Mouse (Mus musculus): ENCODE measurements around the gene Cacng3. TPM values are rescaled to one million over a fixed set of nuclear protein-coding genes. Genes with fewer than 3 reads are reported as not detected.

Cacng3 gene
- total RNA-seq (2021) = under 1 TPM in 1 of 2 experiments, not detected in 1; 0.30 TPM

DNA sequence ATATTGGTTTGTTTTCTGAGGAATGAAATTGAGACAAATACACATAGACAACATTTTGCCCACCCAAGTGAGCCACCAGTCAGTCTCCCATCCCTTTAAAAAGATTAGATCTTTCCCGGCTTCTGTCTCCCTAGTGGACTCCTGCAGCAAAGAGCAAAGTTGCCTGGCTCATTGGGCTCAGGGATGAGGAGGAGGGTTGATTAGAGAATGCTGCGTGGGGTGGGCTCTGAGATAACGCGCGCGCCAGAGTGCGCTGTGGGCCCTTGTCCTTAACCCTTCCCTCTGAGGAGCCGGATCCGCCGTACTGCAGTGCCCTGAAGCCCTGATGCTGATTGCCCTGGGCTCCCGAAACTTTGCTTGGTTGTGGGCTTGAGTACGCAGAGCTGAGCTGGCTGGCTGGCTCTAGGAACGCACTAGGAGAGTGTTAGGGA lies at the start of gene Cacng3:
TSS of gene Cacng3 (plus strand) at position 51 of the 431 bp plus-strand sequence.
- intact Hi-C loops (cut with DNase I) = no loop called here
- no peak for DNase-seq

DNA sequence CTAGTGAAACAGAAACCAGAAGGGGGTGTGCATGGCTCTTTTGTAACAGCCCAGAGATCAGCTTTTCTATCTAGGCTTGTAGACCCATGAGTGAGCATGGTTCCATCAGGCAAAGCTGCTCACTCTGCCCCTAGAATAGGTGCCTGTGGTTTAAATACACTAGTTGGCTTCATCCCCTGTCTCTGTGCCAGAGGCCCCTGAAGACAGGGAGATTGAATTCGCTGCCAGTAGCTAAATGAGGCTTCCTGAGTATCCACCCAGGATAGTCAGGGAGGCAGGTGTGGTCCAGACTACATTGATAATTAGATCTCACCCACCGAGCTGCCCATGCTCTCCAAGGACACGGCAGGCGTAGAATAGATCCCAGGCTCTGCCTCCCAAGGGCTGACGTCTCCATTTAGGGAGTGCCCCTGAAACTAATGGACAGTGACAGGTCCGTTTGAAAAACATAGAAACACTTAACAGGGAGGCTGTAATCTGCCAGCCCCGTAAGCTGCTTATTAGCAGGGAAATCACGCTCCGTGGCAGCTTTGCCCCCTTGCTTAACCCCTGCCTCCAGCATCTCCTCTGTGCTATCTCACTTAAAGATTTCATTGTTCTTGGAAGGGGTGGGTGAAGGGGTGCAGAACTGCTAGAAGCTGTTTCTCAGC lies 48.0 kb upstream of the Cacng3 start:
- intact Hi-C loops (cut with DNase I) = no loop called here
- no peak for DNase-seq

DNA sequence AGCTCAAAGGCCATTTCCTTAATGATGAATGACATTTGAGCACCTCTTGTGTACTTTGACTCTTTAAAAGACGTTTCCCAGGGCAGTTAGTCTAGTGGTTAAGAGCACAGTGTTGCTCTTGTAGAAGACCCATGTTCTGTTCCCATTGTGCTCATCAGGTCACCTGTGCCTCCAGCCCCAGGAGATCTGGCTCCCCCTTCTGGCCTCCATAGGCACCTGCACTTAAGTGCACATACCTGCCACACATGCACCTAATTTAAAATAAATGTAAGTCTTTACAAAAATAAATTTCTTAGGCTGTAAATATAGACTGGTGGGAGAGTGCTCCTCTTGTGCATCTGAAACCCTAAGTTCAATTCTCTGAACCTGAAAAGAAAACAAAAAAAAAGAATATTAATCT lies 46.5 kb upstream of the Cacng3 start:
- DNase-seq = no peak
- intact Hi-C loops (cut with DNase I) = no loop called here

DNA sequence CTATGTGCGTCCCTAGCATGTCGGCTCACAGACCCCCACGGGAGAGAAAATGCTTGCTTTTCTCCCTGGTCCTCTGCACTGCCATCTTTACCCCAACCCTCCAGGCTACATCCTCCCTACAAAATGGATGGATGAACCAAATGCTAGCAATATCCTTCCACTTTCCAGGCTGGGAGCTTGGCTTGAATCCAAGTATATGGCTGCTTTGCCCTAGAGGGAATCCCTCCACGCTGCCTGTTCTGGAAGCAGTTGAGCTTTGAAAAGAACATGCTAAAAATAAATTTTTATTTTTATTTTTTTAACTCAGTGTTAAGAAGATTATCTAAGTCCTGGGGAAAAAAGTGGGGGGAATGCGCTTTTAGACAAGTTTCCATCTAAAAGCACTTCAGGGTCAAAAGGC lies 42.2 kb upstream of the Cacng3 start:
- intact Hi-C loops (cut with DNase I) = no loop called here
- DNase-seq = no peak

DNA sequence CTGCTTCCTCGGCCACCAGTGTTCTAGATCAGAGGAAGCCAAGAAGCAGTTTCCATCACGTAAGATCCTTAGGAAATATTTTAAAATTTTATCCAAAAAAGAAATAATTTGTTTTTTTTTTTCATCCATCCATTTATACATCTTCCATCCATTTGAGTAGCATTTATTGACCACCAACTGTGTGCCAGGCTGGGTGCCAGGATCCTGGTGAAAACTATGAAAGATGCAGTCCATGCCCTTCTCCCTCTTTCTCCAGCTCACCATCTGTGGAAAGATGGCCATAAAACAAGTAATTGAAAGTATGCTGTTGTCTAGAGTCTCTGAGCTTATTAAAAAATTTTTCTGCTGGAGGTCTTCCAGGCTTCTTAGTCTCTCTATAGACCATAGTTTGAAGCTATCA lies 39.9 kb upstream of the Cacng3 start:
- intact Hi-C loops (cut with DNase I) = no loop called here
- no peak for DNase-seq

DNA sequence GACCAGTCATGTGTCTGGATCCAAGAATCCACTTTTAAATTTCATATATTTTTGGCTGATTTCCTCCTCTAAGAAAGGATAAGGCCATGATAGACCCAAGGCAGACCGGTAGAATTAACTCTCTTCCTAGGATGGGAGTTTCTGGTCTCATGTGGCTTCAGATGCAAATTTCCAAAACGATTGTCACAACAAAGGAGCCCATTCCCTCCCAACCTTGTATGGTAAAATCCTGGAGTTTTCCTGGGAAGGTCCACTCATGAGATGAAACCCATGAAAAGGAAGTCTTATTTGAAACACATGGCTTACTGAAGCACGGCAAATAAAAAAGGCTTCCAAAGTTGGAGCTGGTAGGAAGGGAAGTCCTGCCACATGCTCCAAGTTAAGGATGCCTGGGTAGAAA lies 39.1 kb upstream of the Cacng3 start:
- intact Hi-C loops (cut with DNase I) = no loop called here
- DNase-seq = no peak

DNA sequence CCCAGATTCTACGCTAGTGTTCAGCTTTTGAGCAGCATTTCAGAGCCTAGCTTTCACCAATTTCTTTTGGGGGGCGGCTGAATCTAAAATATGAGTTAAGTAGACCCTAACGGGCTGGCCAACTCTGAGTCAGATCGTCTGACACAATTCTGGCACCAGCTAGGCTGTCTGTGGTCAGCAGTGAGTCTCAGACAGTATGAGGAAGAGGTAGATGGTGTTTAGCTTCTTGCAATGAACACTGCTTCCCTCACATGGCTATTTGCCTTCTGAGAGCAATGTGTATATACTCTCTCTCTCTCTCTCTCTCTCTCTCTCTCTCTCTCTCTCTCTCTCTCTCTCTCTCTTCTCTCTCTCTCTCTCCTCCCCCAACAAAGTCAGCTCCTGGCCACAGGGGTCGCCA lies 37.3 kb upstream of the Cacng3 start:
- DNase-seq = no peak
- intact Hi-C loops (cut with DNase I) = no loop called here

DNA sequence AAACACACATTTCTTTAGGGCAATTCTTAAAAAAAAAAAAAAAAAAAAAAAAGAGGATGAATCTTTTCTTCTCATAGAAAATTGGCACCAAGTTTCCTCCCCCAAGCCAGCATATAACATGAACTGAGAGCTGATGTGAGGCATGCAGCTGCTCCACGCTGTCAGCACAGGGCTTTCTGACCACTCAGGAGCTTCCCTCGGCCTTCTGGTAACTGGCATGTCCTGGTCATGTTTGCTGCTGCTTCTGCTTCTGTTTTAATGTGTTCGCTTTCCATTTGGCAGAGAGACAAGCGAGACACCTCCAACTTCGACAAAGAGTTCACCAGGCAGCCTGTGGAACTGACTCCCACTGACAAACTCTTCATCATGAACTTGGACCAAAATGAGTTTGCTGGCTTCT lies 36.8 kb upstream of the Cacng3 start:
- no peak for DNase-seq
- intact Hi-C loops (cut with DNase I) = no loop called here

DNA sequence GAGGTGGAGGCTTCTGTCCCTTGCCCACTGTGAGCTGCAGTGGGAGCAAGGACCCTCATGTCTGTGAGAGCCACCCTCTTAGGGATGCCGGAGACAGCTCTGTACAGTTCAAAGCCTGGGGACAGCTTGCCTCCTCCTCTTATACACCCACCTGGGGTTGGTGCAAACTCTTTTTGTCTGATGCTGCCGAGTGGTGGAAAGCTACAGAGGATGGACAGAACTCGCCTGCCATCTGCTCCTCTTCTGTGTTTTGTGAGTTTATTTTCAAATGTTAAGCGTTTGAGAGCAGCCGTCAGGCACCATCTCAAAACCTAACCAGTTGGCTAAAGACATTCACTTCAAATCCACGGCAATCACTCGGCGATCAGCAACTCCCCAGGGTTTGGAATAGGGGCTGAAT lies 26.6 kb upstream of the Cacng3 start:
- intact Hi-C loops (cut with DNase I) = no loop called here

DNA sequence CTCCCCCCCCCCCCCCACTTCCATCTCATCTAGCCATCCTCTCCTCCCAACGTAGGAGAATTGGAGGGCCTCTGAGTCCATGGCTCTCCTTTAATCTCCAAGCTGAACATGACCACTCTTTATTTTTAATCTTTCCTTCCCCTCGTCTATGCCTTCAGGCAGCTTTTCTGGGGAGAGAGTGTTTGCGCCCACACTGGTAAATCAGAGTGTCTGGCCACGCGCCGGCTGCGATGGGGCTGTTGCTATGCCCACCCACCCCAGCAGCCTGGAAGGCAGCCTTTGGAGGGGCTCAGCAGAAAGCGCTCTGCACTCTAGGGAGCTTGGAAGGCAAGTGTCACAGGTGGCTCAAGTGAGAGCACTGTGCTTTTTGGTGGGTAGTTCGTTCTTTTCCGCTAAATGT lies 21.0 kb upstream of the Cacng3 start:
- intact Hi-C loops (cut with DNase I) = no loop called here
- DNase-seq = no peak

More for the DNA sequence above, 26.6 kb upstream of the Cacng3 start:
- DNase-seq = no peak

DNA sequence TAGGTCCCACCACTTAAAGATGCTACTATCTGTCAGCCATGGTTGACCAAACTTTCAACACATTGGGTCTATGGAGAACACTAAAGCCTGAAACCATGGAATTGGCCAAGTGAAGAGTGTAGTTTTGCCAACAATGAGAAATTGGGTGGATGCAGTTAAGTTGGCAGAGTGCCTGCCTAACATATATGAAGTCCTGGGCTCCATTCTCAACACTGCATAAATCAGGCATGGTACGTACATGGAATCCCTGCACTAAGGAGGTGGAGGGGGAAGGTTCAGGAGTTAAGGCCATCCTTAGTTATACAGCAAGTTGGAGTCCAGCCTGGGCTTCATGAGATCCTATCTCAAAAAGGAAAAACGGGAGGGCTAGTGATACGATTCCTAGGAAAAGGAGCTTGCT lies 17.8 kb upstream of the Cacng3 start:
- intact Hi-C loops (cut with DNase I) = no loop called here

DNA sequence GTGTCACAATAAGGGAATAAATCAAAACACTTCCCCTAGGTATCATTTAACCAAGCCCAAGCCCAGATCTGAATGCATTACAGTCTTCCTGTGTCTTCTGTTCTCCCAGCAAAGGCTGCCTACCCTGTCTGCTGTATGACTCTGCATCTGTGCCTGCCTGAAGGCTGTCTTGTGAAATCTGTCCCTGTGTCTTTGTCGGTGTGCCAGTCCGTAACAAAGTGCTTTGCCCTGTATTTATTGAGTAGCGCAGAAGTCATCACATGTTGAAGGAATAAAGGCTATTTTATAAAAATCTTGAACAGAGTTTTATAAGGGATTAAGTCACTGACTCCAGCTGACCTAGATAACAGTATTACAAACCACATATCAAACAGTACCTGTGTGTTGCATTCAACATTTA lies 13.6 kb upstream of the Cacng3 start:
- intact Hi-C loops (cut with DNase I) = no loop called here
- no peak for DNase-seq

More for the DNA sequence above, 17.8 kb upstream of the Cacng3 start:
- DNase-seq = no peak

DNA sequence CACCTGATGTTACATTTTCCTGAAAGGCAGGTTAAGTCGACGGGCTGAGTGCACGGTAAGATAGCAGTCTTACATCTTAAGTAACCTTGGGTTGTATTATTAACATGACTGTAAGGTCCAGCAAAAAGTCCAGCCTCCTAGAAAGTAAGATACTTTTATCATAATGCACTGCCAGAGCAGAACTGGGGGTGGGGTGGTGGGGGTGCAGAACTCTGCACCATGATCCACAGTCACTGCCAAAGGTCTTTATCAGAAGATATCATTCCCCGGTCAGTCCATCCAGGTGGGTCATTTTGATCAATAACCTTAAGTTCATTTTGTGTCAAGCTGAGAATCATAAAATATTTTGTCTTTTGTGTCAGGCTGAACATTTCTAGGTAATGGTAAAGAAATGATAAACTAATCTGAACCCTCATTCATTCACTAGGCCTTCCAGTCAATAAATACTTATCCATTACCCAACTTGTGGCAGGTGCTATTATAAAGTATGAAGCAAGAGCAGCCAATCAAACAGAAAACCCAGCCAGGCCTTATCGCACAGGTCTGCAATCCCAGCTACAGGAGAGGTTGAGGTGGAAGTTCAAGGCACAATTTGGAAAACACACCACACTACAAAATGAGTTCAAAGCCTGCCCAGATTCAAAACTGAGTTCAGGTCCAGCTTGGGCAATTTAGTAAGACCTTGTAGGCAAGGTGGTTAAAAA lies 12.7 kb upstream of the Cacng3 start:
- intact Hi-C loops (cut with DNase I) = no loop called here
- DNase-seq = no peak

DNA sequence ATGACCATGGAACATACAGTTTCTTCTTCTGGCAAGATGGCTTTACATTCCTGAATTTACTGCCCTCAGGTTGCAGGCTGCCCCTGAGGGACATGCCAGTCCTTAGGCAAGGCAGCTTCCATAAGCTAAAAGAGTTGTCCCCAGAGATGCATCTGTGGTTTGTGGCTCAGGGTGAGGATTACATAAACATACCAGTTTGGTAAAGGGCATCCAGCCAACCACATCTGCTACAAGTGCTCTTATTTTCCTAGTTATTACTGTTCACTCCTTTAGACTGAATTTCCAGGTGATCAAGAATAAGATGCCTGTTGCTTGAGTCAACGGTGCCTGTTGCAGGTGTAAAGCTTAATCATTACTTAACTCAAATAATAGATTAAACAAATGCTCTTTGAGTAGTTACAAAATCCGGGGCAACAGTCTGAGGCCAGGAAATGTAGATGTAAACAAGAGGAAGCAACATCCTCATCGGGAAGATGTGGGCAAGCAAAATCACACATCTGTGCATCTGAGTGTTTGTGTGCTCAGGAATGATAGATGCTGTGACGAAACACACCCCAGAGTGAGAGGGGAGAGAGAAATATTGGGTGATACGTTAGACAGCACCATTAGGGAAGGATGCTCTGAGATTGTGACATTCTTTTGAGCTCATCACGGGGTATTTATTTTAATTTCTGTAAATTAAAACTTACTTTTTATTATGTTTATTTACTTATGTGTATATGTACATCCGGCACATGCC lies 4.8 kb upstream of the Cacng3 start:
- intact Hi-C loops (cut with DNase I) = no loop called here

DNA sequence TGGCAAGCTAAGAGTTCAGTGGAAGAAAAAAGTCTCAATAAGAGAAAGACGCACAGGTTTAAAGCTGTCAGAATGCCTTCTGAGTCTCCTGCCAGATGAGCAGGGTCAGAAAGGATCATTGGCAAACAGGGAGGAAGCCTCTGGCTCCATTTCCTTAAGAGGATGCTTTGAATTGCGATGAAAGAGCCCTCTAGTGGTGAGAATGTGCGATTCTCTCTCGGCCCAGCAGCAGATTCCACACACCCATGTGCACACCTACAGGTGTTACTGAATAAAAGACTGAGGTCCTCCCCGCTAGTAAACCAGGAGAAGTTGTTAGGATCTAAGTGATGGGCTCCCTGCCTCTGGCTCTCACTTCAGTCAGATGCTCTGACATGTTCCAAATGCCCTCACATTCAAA lies 2.4 kb upstream of the Cacng3 start:
- intact Hi-C loops (cut with DNase I) = loop anchor here (2.0 kb wide), 2 partner anchors 195 to 253 kb away; no protein-coding TSS in a partner anchor

More for the DNA sequence above, 4.8 kb upstream of the Cacng3 start:
- DNase-seq = no peak

DNA sequence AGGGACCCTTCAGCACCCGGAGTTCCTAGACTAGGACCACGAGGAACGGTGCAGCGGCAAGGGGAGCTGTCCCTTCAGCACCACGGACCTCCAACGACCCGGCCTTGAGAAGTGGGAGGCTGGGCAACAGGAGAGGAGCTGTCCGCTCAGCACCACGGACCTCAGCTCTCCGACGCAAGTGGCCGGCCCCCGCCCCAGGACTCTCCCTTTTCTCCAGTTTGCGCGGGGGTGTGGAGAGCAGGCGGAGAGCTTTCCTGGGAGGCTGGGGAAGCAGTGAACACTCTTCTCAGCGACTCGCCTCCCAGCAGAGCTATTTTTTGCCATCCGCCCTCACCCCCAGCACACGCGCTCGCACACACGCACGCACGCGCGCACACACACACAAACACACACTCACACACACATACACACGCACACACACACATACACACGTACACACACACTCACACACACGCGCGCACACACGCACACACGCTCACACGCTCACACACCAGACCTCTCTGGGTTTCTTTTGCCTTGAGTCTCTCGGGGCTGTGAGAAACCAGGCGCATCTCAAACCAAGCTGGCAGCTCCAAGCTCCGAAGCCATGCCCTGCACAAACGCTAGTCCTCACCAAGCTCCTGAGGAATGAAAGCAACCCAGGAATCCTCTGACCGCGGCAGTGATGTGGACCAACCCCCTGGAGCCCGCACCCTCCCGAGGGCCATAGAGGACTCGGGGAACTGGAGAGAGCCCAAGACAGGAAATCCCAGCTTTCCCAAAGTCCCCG lies 765 bp downstream of the Cacng3 start:
- intact Hi-C loops (cut with DNase I) = no loop called here

More for the DNA sequence above, 2.4 kb upstream of the Cacng3 start:
- peak; percentile 2 to 24 for DNase-seq

DNA sequence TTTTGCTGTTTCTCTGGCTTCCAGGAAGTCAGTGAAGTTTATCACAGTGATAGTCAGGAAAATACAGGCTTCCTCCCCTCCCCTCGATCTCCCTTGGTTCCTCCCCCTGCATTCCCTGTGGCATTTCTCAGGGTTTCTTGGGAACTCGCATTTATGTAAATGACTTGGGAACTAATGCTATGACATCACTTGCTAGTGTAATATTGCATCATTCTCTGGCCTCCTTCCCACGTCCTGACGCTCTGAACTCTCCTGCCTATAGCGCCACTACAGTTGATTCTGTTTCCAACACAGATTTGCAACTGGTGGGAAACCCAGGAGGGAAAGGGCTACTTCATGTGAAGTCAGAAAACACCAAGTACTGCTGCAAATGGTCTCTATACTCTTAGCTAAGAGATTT lies 2.7 kb downstream of the Cacng3 start:
- intact Hi-C loops (cut with DNase I) = no loop called here
- no peak for DNase-seq

More for the DNA sequence above, 765 bp downstream of the Cacng3 start:
- peak; percentile 95 to 96 for DNase-seq

DNA sequence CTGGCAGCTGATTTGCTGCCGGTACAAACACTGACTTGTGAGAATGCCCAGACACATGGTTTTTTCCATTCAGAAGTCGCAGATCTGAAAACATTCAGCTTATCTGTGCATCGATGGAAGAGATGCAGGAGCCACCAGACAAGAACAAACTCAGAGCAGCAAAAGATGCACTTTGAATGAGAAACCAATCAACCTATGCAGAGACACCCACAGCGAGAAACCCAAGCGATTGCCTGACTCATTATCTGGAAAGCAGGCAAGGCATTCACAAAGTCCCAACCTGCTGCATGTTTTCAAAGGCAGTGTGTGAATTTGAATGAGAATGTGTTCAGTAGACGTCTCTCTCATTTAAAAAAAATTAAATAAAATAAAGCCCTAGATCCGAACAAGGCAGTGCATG lies 4.9 kb downstream of the Cacng3 start:
- intact Hi-C loops (cut with DNase I) = no loop called here
- DNase-seq = no peak

DNA sequence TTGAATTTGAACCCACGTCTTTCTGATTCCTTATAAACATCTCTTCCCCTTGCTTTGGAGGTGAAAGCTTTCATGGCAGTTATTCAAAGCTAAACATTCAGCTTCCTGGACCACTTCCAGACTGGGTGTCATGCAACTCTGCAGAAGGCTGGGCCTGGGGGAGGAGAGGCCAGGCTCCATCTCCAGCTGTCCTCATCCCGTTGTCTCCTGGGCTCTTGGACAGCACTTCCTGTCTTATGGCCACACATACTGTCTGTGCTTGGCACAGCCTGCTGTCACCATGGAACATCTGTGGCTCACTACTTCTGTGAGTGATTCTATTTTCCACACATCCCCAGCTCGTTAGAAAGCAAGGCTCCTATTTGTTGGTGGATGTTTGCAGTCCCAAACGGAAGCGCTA lies 31.5 kb downstream of the Cacng3 start:
- intact Hi-C loops (cut with DNase I) = no loop called here

DNA sequence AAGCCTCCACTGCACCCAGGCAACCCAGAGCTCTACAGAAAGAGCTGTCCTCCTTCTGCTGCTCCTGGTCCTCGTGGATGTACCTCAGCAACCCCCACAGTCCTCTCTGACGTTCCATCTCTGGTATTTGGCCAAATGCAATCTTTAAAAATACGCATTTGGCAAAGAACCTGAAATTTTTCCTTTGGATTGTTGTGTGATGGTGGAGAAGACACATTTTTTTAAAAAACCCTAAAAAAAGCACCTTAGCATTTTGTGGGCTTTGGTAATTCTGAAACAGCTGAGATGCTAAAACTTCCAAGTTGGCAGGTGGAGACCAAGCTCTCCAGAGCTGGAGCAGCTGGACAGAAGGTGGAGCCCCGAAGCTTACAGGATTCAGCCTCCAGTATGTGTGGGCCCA lies 32.2 kb downstream of the Cacng3 start:
- intact Hi-C loops (cut with DNase I) = no loop called here
- DNase-seq = no peak

More for the DNA sequence above, 31.5 kb downstream of the Cacng3 start:
- DNase-seq = peak in 1 of 2 experiments; percentile 7

DNA sequence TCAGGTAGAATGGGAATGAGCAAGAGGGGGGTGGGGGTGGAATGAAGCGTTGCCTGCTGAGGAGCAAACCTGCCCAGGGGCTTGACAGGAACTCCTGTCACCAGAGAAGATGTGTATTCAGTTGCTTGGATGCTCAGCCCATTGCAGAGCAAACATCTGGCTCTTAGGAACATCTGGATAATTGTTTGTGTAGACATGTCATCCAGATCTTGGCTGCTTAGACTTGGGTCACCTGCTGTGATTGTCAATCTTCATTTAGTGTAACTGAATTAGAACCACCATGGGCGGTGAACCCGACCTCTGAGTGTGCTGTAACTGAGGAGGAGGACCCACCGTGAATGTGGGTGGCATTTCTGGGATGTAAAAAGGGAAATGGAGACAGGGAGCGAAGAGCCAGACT lies 36.4 kb downstream of the Cacng3 start:
- no peak for DNase-seq
- intact Hi-C loops (cut with DNase I) = no loop called here

Data from heart, postnatal 10 days (tissue).